Mouse (Mus musculus) embryonic facial prominence, embryonic 14.5 days (tissue): ENCODE measurements around the gene Mtcl1. TPM values are rescaled to one million over a fixed set of nuclear protein-coding genes. Genes with fewer than 3 reads are reported as not detected.

Source experiments
- polyA plus RNA-seq: library from polyadenylated mRNA; unstranded; fragments of >200 nt; fragmentation: Nextera tagmentation; extraction: Ambion mirVana; gene quantifications from 2 replicates; pipeline ENCODE4 v1.2.1, GENCODE M21; 2014

The Mtcl1 gene
- polyA plus RNA-seq, 1 experiment from 2014 or later, result 8.8 TPM

Other genes starting within 250 kb of the Mtcl1 start
- 58.5 and 60.1 TPM in 2 replicates for gene Rab12, start 70.0 kb upstream of the Mtcl1 start, polyA plus RNA-seq
- gene Themis3, start 144.9 kb upstream of the Mtcl1 start, polyA plus RNA-seq, result 0.10 TPM in 1 of 2 replicates, not detected in the other